Mouse (Mus musculus) brain, embryonic 14.5 days (tissue): Measurements from ENCODE around the gene Gal3st1.
A peak's percentile ranks its signal among the peaks of the same experiment; 100 is the strongest.

Source experiments
- CTCF ChIP-seq: fragments of 200-500 bp; IDR thresholded peaks from 2 replicates; pipeline ENCODE4 v1.5.1; 2012; ENCODE audit warnings: inconsistent platforms, mild to moderate bottlenecking, moderate library complexity, borderline replicate concordance; ENCODE audit not compliant: insufficient read depth, insufficient read length; ENCODE audit errors: extremely low read depth
- POLR2A ChIP-seq: fragments of 200-500 bp; IDR thresholded peaks from 2 replicates; pipeline ENCODE4 v1.6.1; 2012; ENCODE audit warnings: mild to moderate bottlenecking, inconsistent platforms, borderline replicate concordance; ENCODE audit not compliant: poor library complexity, insufficient read depth, insufficient read length, severe bottlenecking; ENCODE audit errors: extremely low read depth

- TF ChIP-seq CTCF = no peak
- TF ChIP-seq POLR2A = peak; percentile 26; the same call in 1 of the 2 replicates
These were observed 19.6 kb upstream of the Gal3st1 start, which contains the start of gene Pes1 for GRCm38 (mm10) chr11:3963610-3964415.
